ENCODE assay signal across 8 mouse cellular contexts in the genomic region with DNA sequence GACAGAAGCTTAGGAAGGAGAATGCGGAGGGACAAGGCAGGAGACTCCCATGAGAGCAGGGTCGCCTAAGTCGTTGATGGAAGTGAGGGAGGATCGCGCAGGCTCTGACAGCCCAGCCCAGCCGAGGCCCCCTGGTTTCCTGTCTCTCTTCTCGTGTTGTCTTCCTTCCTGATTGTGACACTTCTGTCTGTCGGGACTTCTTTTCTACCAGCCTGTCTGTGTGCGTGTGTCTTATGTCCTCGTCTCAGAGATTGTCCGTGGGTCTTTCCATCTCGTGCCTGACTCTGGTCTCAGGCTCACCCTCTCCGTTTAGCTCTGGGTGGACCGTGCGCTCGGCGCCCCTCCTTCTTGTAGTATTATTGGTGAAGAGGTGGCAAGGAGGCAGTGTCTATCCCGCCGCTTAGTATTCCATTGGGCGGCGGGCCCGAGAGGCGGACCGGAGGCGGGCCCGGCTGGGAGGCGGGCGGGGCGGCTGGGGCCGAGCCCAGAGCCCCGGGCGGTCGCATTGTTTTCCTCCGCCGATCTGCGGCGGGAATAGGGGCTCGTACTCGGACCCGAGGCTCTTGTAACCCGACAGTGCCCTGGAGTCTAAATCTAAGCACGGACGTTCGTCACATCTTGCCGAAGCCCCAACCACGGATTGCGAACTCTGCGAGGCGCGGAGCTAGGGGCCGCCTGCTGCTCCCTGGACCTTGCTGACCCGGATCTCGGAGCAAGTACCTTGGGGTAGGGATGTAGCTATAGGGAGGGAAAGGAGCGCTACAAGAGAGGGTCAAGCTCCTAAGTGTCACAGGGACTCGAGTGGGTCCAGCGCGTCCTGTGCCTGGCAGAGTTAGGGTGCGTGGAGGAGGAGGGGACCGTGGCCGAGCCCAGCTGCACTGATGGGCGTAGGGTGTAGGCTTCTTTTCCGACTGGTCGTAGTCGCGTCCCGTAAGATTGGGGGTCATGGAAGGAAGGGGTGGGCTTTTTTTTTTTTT. TPM values are rescaled to one million over a fixed set of nuclear protein-coding genes. Genes with fewer than 3 reads are reported as not detected.
A peak's percentile ranks its signal among the peaks of the same experiment; 100 is the strongest.
DNase-seq lines count a peak whose midpoint lies in the region; ATAC-seq and TF ChIP-seq lines count a peak whose summit lies in the region.

A gene (plus strand): TSS at position 471 of the 977 bp plus-strand sequence.

- TF ChIP-seq POLR2A in bone marrow, adult 2 months (IDR thresholded peaks at IDR 0.05; ENCODE audit: borderline replicate concordance, control insufficient read depth, low read depth, low read length), result no peak

- no peaks in the 10 kb centered on the region for H3K4me1 ChIP-seq in bone marrow, adult 2 months (ENCODE audit: control insufficient read depth, insufficient read depth, low read length)
- H3K4me1 ChIP-seq in embryonic facial prominence, embryonic 15.5 days, result peaks cover 40% of the 10 kb centered on the region
- peaks cover 44% of the 10 kb centered on the region for H3K4me1 ChIP-seq in heart, embryonic 10.5 days
- peaks cover 35% of the 10 kb centered on the region for H3K4me1 ChIP-seq in kidney, embryonic 15.5 days

- WGBS in bone marrow, adult 2 months, result under 1% methylated on average over 66 of the region's 66 CpGs
- WGBS in embryonic facial prominence, embryonic 15.5 days, result under 1% methylated on average over 66 of the region's 66 CpGs
- WGBS in heart, embryonic 10.5 days, result under 1% methylated on average over 66 of the region's 66 CpGs
- under 1% methylated on average over 66 of the region's 66 CpGs for WGBS in kidney, embryonic 15.5 days

- H3K9me3 ChIP-seq in embryonic facial prominence, embryonic 15.5 days (replicated peaks), result no peaks in the 10 kb centered on the region
- H3K9me3 ChIP-seq in heart, embryonic 10.5 days, result no peaks in the 10 kb centered on the region
- no peaks in the 10 kb centered on the region for H3K9me3 ChIP-seq in kidney, embryonic 15.5 days (replicated peaks)

- H3K9ac ChIP-seq in embryonic facial prominence, embryonic 15.5 days, result peak within 1 kb of the TSS; percentile 47
- peak within 1 kb of the TSS; percentile 58 for H3K9ac ChIP-seq in kidney, embryonic 15.5 days

- no peaks in the 10 kb centered on the region for H3K27me3 ChIP-seq in embryonic facial prominence, embryonic 15.5 days
- H3K27me3 ChIP-seq in heart, embryonic 10.5 days (ENCODE audit: insufficient read depth, poor library complexity, severe bottlenecking), result peaks cover 19% of the 10 kb centered on the region
- peaks cover 2% of the 10 kb centered on the region; the same call in 1 of the 2 replicates for H3K27me3 ChIP-seq in kidney, embryonic 15.5 days

- H3K4me2 ChIP-seq in embryonic facial prominence, embryonic 15.5 days (replicated peaks), result peak within 1 kb of the TSS; percentile 74
- H3K4me2 ChIP-seq in kidney, embryonic 15.5 days, result peak within 1 kb of the TSS; percentile 85

- H3K4me3 ChIP-seq in bone marrow, adult 2 months (replicated peaks; ENCODE audit: control insufficient read depth, low read depth, low read length), result peak within 1 kb of the TSS; percentile 72
- H3K4me3 ChIP-seq in embryonic facial prominence, embryonic 15.5 days (replicated peaks), result peak within 1 kb of the TSS; percentile 65
- H3K4me3 ChIP-seq in heart, embryonic 10.5 days, result peak within 1 kb of the TSS; percentile 87
- H3K4me3 ChIP-seq in kidney, embryonic 15.5 days (replicated peaks), result peak within 1 kb of the TSS; percentile 60

- peak; percentile 85 for DNase-seq in 416B (ENCODE audit: low read depth)
- peak; percentile 96 for DNase-seq in heart, embryonic 10.5 days (ENCODE audit: low spot score)
- peak; percentile 90 for DNase-seq in liver
- DNase-seq in spleen, postnatal 4 days (ENCODE audit: low spot score in 2 of 2), result peak; percentile 86 to 93

- peaks cover 9% of the 10 kb centered on the region; the same call in 1 of the 2 replicates for H3K36me3 ChIP-seq in embryonic facial prominence, embryonic 15.5 days
- H3K36me3 ChIP-seq in heart, embryonic 10.5 days, result 0 out of 2 replicates have a peak, but pooled peaks cover 5% of the 10 kb centered on the region
- no peaks in the 10 kb centered on the region; the same call in 1 of the 2 replicates for H3K36me3 ChIP-seq in kidney, embryonic 15.5 days

- H3K27ac ChIP-seq in bone marrow, adult 2 months (ENCODE audit: control insufficient read depth, insufficient read depth, low read depth, low read length, poor library complexity), result no peak within 1 kb of the TSS
- peak within 1 kb of the TSS; percentile 68 for H3K27ac ChIP-seq in embryonic facial prominence, embryonic 15.5 days (replicated peaks)
- peak within 1 kb of the TSS; percentile 77 for H3K27ac ChIP-seq in heart, embryonic 10.5 days
- 0 out of 2 replicates have a peak within 1 kb of the TSS, but pooled peaks have one; percentile 4 for H3K27ac ChIP-seq in kidney, embryonic 15.5 days

- ATAC-seq in embryonic facial prominence, embryonic 15.5 days (ENCODE audit: insufficient number of reproducible peaks, low FRiP score, low TSS enrichment, low read depth), result peak; percentile 96
- peak; percentile 97 for ATAC-seq in kidney, embryonic 15.5 days (replicated peaks; ENCODE audit: low FRiP score)
- ATAC-seq in monocyte, adult 5-6 weeks (replicated peaks; ENCODE audit: insufficient number of reproducible peaks, low FRiP score, low TSS enrichment, poor library complexity, severe bottlenecking), result peak; percentile 99

- no peak for TF ChIP-seq CTCF in bone marrow, adult 2 months (IDR thresholded peaks at IDR 0.05; ENCODE audit: control insufficient read depth, insufficient read depth, low read length)

RNA-seq across cellular contexts. Expression of the gene that starts here (rescaled TPM):
- 0.49 and 1.2 TPM in 2 replicates for polyA plus RNA-seq in bone marrow, adult 2 months (2011; ENCODE audit: insufficient read depth, insufficient read length, low replicate concordance, missing spikeins)
- polyA plus RNA-seq in embryonic facial prominence, embryonic 15.5 days (2015; fragmentation: Nextera tagmentation; extraction: Ambion mirVana), result 13.1 and 15.6 TPM in 2 replicates
- polyA plus RNA-seq in heart, embryonic 10.5 days (2016; fragmentation: Nextera tagmentation; extraction: Ambion mirVana), result 1.9 and 4.1 TPM in 2 replicates
- 3.9 and 4.5 TPM in 2 replicates for polyA plus RNA-seq in kidney, embryonic 15.5 days (2015; fragmentation: Nextera tagmentation; extraction: Ambion mirVana)
- total RNA-seq in monocyte, adult 5-6 weeks (2017), result not detected in 3 replicates

Comparison
In these comparisons a context has a peak if more than half of its experiments do, and no peak if none do; other contexts are left out.
1. Peak in ATAC-seq in monocyte, adult 5-6 weeks; RNA of the gene not detected or under 1 TPM.